Mouse (Mus musculus): Measurements from ENCODE around the gene Hsh2d. TPM values are rescaled to one million over a fixed set of nuclear protein-coding genes. Genes with fewer than 3 reads are reported as not detected.

Hsh2d gene
- 0.11 TPM in 1 of 2 replicates, not detected in the other for polyA plus RNA-seq (2012; rRNA removed)

- H3K4me1 ChIP-seq (ENCODE audit: control insufficient read depth, insufficient read depth, low read length), result no peaks in the 10 kb centered on the region
- 53% methylated on average over 12 of the region's 12 CpGs for WGBS
- no peak within 1 kb of the TSS for H3K27ac ChIP-seq (ENCODE audit: insufficient read depth, low read length)
- no peaks in the 10 kb centered on the region for H3K27me3 ChIP-seq (ENCODE audit: control insufficient read depth, insufficient read depth, low read length)
- no peak for DNase-seq
- no peak within 1 kb of the TSS for H3K4me3 ChIP-seq (replicated peaks; ENCODE audit: insufficient read depth, low read depth, low read length)
- no peak for TF ChIP-seq POLR2A (IDR thresholded peaks at IDR 0.05; ENCODE audit: borderline replicate concordance, insufficient read depth, low read length)
- no peak for TF ChIP-seq CTCF (IDR thresholded peaks at IDR 0.05; ENCODE audit: borderline replicate concordance, insufficient read depth, low read depth, low read length)
Measured at GRCm38 (mm10) chr8:72189417-72190214, at the start of gene Hsh2d. Gene Hsh2d, plus strand, starts transcription at chr8:72189638.

- no peaks in the 10 kb centered on the region for H3K4me1 ChIP-seq (ENCODE audit: control insufficient read depth, insufficient read depth, low read length)
Measured at GRCm38 (mm10) chr8:72143256-72143824, 46.1 kb upstream of the Hsh2d start.

DNA sequence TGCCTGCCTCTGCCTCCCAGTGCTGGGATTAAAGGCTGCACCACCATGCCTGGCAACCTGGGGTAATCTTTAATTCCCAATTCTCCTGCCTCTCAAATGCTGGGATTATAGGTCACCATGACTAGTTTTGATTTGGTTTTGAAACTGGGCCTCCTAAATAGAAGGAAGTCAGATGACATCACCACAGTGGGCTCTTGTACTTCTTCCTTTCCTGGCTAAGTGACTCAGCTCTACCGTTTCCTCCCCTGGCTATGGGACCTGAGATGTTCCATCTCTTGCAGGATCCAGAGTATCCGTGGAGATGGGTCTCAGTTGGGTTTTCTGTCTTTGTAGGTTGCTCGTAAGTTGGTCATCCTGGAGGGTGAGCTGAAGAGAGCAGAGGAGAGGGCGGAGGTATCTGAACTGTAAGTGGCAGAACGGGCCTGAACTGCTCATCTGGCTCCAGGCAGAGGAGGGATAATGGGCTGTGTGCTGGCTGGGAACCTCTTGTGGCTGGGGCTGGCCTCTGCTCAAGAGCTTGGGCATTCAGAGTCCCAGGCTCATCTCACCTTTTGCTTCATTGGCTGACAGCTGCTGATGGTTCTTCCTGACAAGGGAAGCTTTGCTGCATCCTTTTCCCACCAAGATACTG is 45.0 kb upstream of the Hsh2d start:
- Histone ChIP-seq H3K27ac (ENCODE audit: insufficient read depth, low read length) (no peak overlapping the region), H3K4me3 (replicated peaks; ENCODE audit: insufficient read depth, low read depth, low read length) (no peak overlapping the region), H3K27me3 (ENCODE audit: control insufficient read depth, insufficient read depth, low read length) (no peaks in the 10 kb centered on the region), H3K4me1 (ENCODE audit: control insufficient read depth, insufficient read depth, low read length) (no peaks in the 10 kb centered on the region)
- WGBS, result 90% methylated on average over 5 of the region's 5 CpGs
- no peak for DNase-seq
- TF ChIP-seq CTCF (IDR thresholded peaks at IDR 0.05; ENCODE audit: borderline replicate concordance, insufficient read depth, low read depth, low read length) (no peak), POLR2A (IDR thresholded peaks at IDR 0.05; ENCODE audit: borderline replicate concordance, insufficient read depth, low read length) (no peak)

More at GRCm38 (mm10) chr8:72143256-72143824, 46.1 kb upstream of the Hsh2d start:
- H3K4me3 ChIP-seq (replicated peaks; ENCODE audit: insufficient read depth, low read depth, low read length), result no peak overlapping the region
- H3K27me3 ChIP-seq (ENCODE audit: control insufficient read depth, insufficient read depth, low read length), result no peaks in the 10 kb centered on the region
- DNase-seq, result no peak
- TF ChIP-seq CTCF (IDR thresholded peaks at IDR 0.05; ENCODE audit: borderline replicate concordance, insufficient read depth, low read depth, low read length) (no peak), POLR2A (IDR thresholded peaks at IDR 0.05; ENCODE audit: borderline replicate concordance, insufficient read depth, low read length) (no peak)
- H3K27ac ChIP-seq (ENCODE audit: insufficient read depth, low read length), result no peak overlapping the region
- 93% methylated on average over 13 of the region's 13 CpGs for WGBS

DNA sequence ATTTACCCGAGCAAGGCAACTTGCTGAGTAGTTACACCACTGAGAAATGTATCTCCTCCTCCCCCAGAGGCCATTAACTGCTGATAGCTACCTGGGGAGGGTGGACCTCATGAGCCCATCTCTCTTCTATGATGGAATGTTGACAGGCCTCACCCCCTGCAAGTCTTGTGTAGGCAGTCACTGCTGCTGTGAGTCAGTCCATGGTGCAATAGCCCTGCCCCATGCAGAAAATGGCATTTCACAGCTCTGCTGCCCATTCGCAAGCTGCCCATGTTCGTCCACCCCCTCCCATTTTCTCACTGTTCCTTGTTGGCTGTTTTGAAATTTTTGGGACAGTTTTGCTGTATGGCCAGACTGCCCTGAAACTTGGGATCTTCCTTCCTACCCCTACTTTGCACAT is 43.9 kb upstream of the Hsh2d start:
- H3K4me1 ChIP-seq (ENCODE audit: control insufficient read depth, insufficient read depth, low read length), result no peaks in the 10 kb centered on the region
- no peak overlapping the region for H3K4me3 ChIP-seq (replicated peaks; ENCODE audit: insufficient read depth, low read depth, low read length)
- no peak for DNase-seq
- H3K27me3 ChIP-seq (ENCODE audit: control insufficient read depth, insufficient read depth, low read length), result no peaks in the 10 kb centered on the region
- no peak for TF ChIP-seq POLR2A (IDR thresholded peaks at IDR 0.05; ENCODE audit: borderline replicate concordance, insufficient read depth, low read length)
- TF ChIP-seq CTCF (IDR thresholded peaks at IDR 0.05; ENCODE audit: borderline replicate concordance, insufficient read depth, low read depth, low read length), result no peak
- 84% methylated on average over 3 of the region's 3 CpGs for WGBS
- no peak overlapping the region for H3K27ac ChIP-seq (ENCODE audit: insufficient read depth, low read length)

DNA sequence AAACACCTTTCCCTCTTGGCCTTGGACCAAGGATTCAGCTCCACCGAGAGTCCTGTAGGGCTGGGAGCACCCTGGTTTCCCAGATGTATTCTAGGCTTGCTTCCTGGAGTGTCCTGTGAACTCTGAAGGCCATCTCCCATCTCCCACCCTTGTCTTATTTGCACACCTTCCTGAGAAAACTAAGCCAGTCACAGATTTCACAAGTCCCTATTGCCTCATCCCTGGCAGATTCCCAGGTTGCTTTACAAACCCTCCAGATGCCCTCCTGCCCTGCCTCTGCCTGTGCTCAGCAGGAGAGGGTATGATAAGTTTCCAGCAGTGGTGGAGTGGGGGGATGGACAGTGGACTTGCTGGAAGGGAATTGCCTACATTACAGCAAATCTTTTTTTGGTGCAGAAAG is 43.4 kb upstream of the Hsh2d start:
- Histone ChIP-seq H3K27me3 (ENCODE audit: control insufficient read depth, insufficient read depth, low read length) (no peaks in the 10 kb centered on the region), H3K4me1 (ENCODE audit: control insufficient read depth, insufficient read depth, low read length) (no peaks in the 10 kb centered on the region), H3K4me3 (replicated peaks; ENCODE audit: insufficient read depth, low read depth, low read length) (no peak overlapping the region), H3K27ac (ENCODE audit: insufficient read depth, low read length) (no peak overlapping the region)
- DNase-seq, result no peak
- 74% methylated on average over 1 of the region's 1 CpGs for WGBS
- no peak for TF ChIP-seq POLR2A (IDR thresholded peaks at IDR 0.05; ENCODE audit: borderline replicate concordance, insufficient read depth, low read length)
- no peak for TF ChIP-seq CTCF (IDR thresholded peaks at IDR 0.05; ENCODE audit: borderline replicate concordance, insufficient read depth, low read depth, low read length)

- 86% methylated on average over 3 of the region's 3 CpGs for WGBS
- H3K27ac ChIP-seq (ENCODE audit: insufficient read depth, low read length), result no peak overlapping the region
- no peaks in the 10 kb centered on the region for H3K4me1 ChIP-seq (ENCODE audit: control insufficient read depth, insufficient read depth, low read length)
- no peak overlapping the region for H3K4me3 ChIP-seq (replicated peaks; ENCODE audit: insufficient read depth, low read depth, low read length)
- H3K27me3 ChIP-seq (ENCODE audit: control insufficient read depth, insufficient read depth, low read length), result no peaks in the 10 kb centered on the region
- TF ChIP-seq POLR2A (IDR thresholded peaks at IDR 0.05; ENCODE audit: borderline replicate concordance, insufficient read depth, low read length) (no peak), CTCF (IDR thresholded peaks at IDR 0.05; ENCODE audit: borderline replicate concordance, insufficient read depth, low read depth, low read length) (no peak)
- DNase-seq, result no peak
Measured at GRCm38 (mm10) chr8:72146556-72146955, 42.9 kb upstream of the Hsh2d start.

DNA sequence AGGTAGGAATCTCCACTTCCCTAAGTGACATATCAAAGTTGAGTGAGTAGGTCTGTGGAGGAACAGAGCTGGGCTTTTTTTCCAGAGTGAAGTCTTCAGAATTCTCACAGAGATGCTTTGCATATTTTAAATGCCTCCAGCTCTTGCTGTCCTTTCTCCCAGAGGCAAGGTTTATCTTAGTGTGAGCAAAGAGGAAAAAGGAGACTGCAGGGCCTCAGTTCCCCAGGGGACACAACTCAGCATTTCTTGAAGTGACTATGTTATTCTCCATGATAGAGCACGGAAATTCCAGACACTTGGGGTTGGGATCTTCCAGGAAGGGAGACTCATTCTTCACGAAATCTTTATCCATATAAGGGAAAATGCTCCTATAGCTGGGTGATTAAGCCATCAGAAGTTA is 42.2 kb upstream of the Hsh2d start:
- no peak overlapping the region for H3K27ac ChIP-seq (ENCODE audit: insufficient read depth, low read length)
- no peak for TF ChIP-seq POLR2A (IDR thresholded peaks at IDR 0.05; ENCODE audit: borderline replicate concordance, insufficient read depth, low read length)
- DNase-seq, result no peak
- 87% methylated on average over 2 of the region's 2 CpGs for WGBS
- no peaks in the 10 kb centered on the region for H3K27me3 ChIP-seq (ENCODE audit: control insufficient read depth, insufficient read depth, low read length)
- no peaks in the 10 kb centered on the region for H3K4me1 ChIP-seq (ENCODE audit: control insufficient read depth, insufficient read depth, low read length)
- no peak overlapping the region for H3K4me3 ChIP-seq (replicated peaks; ENCODE audit: insufficient read depth, low read depth, low read length)

DNA sequence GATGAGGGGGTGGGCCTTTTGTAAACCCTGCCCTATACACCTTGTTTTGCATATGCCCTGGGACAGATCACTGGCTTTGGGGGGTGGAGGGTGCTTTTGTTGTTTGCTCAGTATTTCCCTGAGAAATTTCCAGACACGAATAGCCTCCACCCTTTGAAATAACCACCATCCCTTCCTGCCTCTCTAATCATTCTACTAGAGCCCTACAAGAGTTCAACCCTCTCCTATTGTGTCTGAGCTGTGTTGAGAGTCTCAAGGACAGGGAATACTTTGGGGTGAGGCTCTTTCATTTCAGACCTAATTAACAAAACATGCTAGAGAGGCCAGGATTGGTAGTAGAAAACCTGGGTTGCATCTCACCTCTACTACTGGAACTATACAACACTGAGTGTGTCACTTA is 40.4 kb upstream of the Hsh2d start:
- 97% methylated on average over 1 of the region's 1 CpGs for WGBS
- TF ChIP-seq CTCF (IDR thresholded peaks at IDR 0.05; ENCODE audit: borderline replicate concordance, insufficient read depth, low read depth, low read length) (no peak), POLR2A (IDR thresholded peaks at IDR 0.05; ENCODE audit: borderline replicate concordance, insufficient read depth, low read length) (no peak)
- DNase-seq, result no peak
- no peaks in the 10 kb centered on the region for H3K27me3 ChIP-seq (ENCODE audit: control insufficient read depth, insufficient read depth, low read length)
- H3K27ac ChIP-seq (ENCODE audit: insufficient read depth, low read length), result no peak overlapping the region
- no peaks in the 10 kb centered on the region for H3K4me1 ChIP-seq (ENCODE audit: control insufficient read depth, insufficient read depth, low read length)
- H3K4me3 ChIP-seq (replicated peaks; ENCODE audit: insufficient read depth, low read depth, low read length), result no peak overlapping the region

Measured in cerebellum, adult 2 months (tissue).